Mouse (Mus musculus) C2C12 (cell line): ENCODE measurements around the gene Fam19a5. TPM values are rescaled to one million over a fixed set of nuclear protein-coding genes. Genes with fewer than 3 reads are reported as not detected.
A peak's percentile ranks its signal among the peaks of the same experiment; 100 is the strongest.

Experiments used
- H3K27me3 ChIP-seq: one replicate; pipeline ENCODE4 v1.6.1; 2011; ENCODE audit not compliant: control insufficient read depth, insufficient read depth, insufficient read length
- H3K36me3 ChIP-seq: one replicate; pipeline ENCODE4 v1.6.1; 2011; ENCODE audit not compliant: control insufficient read depth, insufficient read depth
- H3K4me3 ChIP-seq: one replicate; pipeline ENCODE4 v1.5.1; 2011; ENCODE audit warnings: mild to moderate bottlenecking, control low read depth; ENCODE audit not compliant: poor library complexity, insufficient read depth, severe bottlenecking
- H3K79me2 ChIP-seq: one replicate; pipeline ENCODE4 v1.6.1; 2011; ENCODE audit not compliant: control insufficient read depth, insufficient read depth
- H3K79me3 ChIP-seq: one replicate; pipeline ENCODE4 v1.6.1; 2011; ENCODE audit warnings: low read depth, control low read depth
- H3ac ChIP-seq: one replicate; pipeline ENCODE3; 2011; ENCODE audit warnings: low read depth; ENCODE audit not compliant: control insufficient read depth, insufficient read length
- CEBPB ChIP-seq: IDR thresholded peaks from one replicate; pipeline ENCODE4 v1.6.1; 2011; ENCODE audit warnings: low read depth, mild to moderate bottlenecking, control low read depth, moderate library complexity
- CTCF ChIP-seq: IDR thresholded peaks from one replicate; pipeline ENCODE4 v1.5.1; 2011; ENCODE audit not compliant: control insufficient read depth, insufficient read depth, insufficient read length
- FOSL1 ChIP-seq: IDR thresholded peaks from one replicate; pipeline ENCODE4 v1.8.0; 2011; ENCODE audit warnings: mild to moderate bottlenecking, low read length; ENCODE audit not compliant: poor library complexity, insufficient read depth, severe bottlenecking
- MAX ChIP-seq: IDR thresholded peaks from one replicate; pipeline ENCODE4 v1.6.1; 2011; ENCODE audit warnings: mild to moderate bottlenecking, control low read depth
- MYOD1 ChIP-seq: IDR thresholded peaks from one replicate; pipeline ENCODE4 v1.6.1; 2011; ENCODE audit warnings: low read depth; ENCODE audit not compliant: control insufficient read depth, insufficient read length
- MYOG ChIP-seq: IDR thresholded peaks from one replicate; pipeline ENCODE4 v1.6.1; 2011; ENCODE audit not compliant: control insufficient read depth, insufficient read length; ENCODE audit errors: extremely low read depth
- USF1 ChIP-seq: IDR thresholded peaks from one replicate; pipeline ENCODE4 v1.6.1; 2011; ENCODE audit warnings: low read depth, mild to moderate bottlenecking, control low read depth, moderate library complexity
- polyA plus RNA-seq: library from polyadenylated mRNA; unstranded; fragments of >200 nt; fragmentation: generic; extraction: Trizol; gene quantifications from one replicate; pipeline ENCODE4 v1.2.1, GENCODE M21; 2012; ENCODE audit warnings: missing spikeins

The Fam19a5 gene
- polyA plus RNA-seq, 1 experiment: 50.0 TPM

- no peak for TF ChIP-seq USF1
- no peak for TF ChIP-seq MYOG
- TF ChIP-seq CEBPB: no peak
- no peak for TF ChIP-seq MYOD1
- no peak for TF ChIP-seq MAX
- no peak for TF ChIP-seq FOSL1
- TF ChIP-seq CTCF: no peak
- no peaks in the 10 kb centered on the region for H3K27me3 ChIP-seq
- no peaks in the 10 kb centered on the region for H3K79me3 ChIP-seq
- no peak overlapping the region for H3K4me3 ChIP-seq
- H3K79me2 ChIP-seq: no peaks in the 10 kb centered on the region
- no peak overlapping the region for H3ac ChIP-seq
- H3K36me3 ChIP-seq: no peaks in the 10 kb centered on the region
Measured at GRCm38 (mm10) chr15:87570182-87570581, 26.1 kb downstream of the Fam19a5 start.

GRCm38 (mm10) chr15:87579861-87580260, 35.8 kb downstream of the Fam19a5 start:
- no peak for TF ChIP-seq USF1
- no peak for TF ChIP-seq MAX
- no peak for TF ChIP-seq MYOD1
- no peak for TF ChIP-seq MYOG
- TF ChIP-seq CEBPB: no peak
- no peak for TF ChIP-seq CTCF
- no peak for TF ChIP-seq FOSL1
- Histone ChIP-seq H3K79me2 (no peaks in the 10 kb centered on the region), H3K79me3 (no peaks in the 10 kb centered on the region), H3K27me3 (peaks cover 3% of the 10 kb centered on the region), H3ac (no peak overlapping the region), H3K36me3 (no peaks in the 10 kb centered on the region), H3K4me3 (no peak overlapping the region)

- Histone ChIP-seq H3K4me3 (no peak overlapping the region), H3ac (no peak overlapping the region), H3K27me3 (peaks cover 3% of the 10 kb centered on the region), H3K79me3 (no peaks in the 10 kb centered on the region), H3K36me3 (no peaks in the 10 kb centered on the region), H3K79me2 (no peaks in the 10 kb centered on the region)
- no peak for TF ChIP-seq CEBPB
- no peak for TF ChIP-seq MYOG
- TF ChIP-seq MYOD1: no peak
- no peak for TF ChIP-seq CTCF
- TF ChIP-seq USF1: no peak
- TF ChIP-seq MAX: no peak
- TF ChIP-seq FOSL1: no peak
Measured at GRCm38 (mm10) chr15:87583921-87584621, 40.0 kb downstream of the Fam19a5 start.

- no peak for TF ChIP-seq MYOD1
- TF ChIP-seq CTCF: no peak
- no peak for TF ChIP-seq MAX
- H3K79me3 ChIP-seq: no peaks in the 10 kb centered on the region
- H3ac ChIP-seq: no peak overlapping the region
Measured at GRCm38 (mm10) chr15:87590975-87591374, 46.9 kb downstream of the Fam19a5 start.

GRCm38 (mm10) chr15:87596731-87597130, 52.6 kb downstream of the Fam19a5 start:
- TF ChIP-seq CEBPB (no peak), MAX (no peak), FOSL1 (no peak), CTCF (no peak), MYOG (no peak), MYOD1 (no peak), USF1 (no peak)
- no peak overlapping the region for H3K4me3 ChIP-seq
- no peaks in the 10 kb centered on the region for H3K36me3 ChIP-seq

More at GRCm38 (mm10) chr15:87590975-87591374, 46.9 kb downstream of the Fam19a5 start:
- Histone ChIP-seq H3K36me3 (no peaks in the 10 kb centered on the region), H3K79me2 (no peaks in the 10 kb centered on the region), H3K4me3 (no peak overlapping the region), H3K27me3 (no peaks in the 10 kb centered on the region)

GRCm38 (mm10) chr15:87597149-87597548, 53.0 kb downstream of the Fam19a5 start:
- Histone ChIP-seq H3K79me2 (no peaks in the 10 kb centered on the region), H3K4me3 (no peak overlapping the region), H3K79me3 (no peaks in the 10 kb centered on the region), H3ac (no peak overlapping the region), H3K36me3 (no peaks in the 10 kb centered on the region), H3K27me3 (no peaks in the 10 kb centered on the region)
- TF ChIP-seq USF1 (peak; percentile 75), MAX (no peak), MYOD1 (no peak), MYOG (no peak), CEBPB (peak; percentile 59), CTCF (no peak), FOSL1 (peak; percentile 52)

More at GRCm38 (mm10) chr15:87596731-87597130, 52.6 kb downstream of the Fam19a5 start:
- H3K79me3 ChIP-seq: no peaks in the 10 kb centered on the region
- no peak overlapping the region for H3ac ChIP-seq
- no peaks in the 10 kb centered on the region for H3K27me3 ChIP-seq
- H3K79me2 ChIP-seq: no peaks in the 10 kb centered on the region

GRCm38 (mm10) chr15:87597766-87598165, 53.7 kb downstream of the Fam19a5 start:
- Histone ChIP-seq H3K36me3 (no peaks in the 10 kb centered on the region), H3K79me2 (no peaks in the 10 kb centered on the region), H3K4me3 (no peak overlapping the region), H3K27me3 (no peaks in the 10 kb centered on the region), H3K79me3 (no peaks in the 10 kb centered on the region), H3ac (no peak overlapping the region)
- TF ChIP-seq USF1: no peak
